Mouse (Mus musculus): Measurements from ENCODE around the gene Fam57a. TPM values are rescaled to one million over a fixed set of nuclear protein-coding genes. Genes with fewer than 3 reads are reported as not detected.
A peak's percentile ranks its signal among the peaks of the same experiment; 100 is the strongest.
"Not testable (repeated sequence)": the region's sequence is repeated elsewhere in the genome, so short reads cannot be mapped to it uniquely, and the experiment has no call there.

Gene Fam57a
- total RNA-seq, 4 experiments from 2014 or later: 16.1 to 18.7 (median 17.7) TPM

DNA sequence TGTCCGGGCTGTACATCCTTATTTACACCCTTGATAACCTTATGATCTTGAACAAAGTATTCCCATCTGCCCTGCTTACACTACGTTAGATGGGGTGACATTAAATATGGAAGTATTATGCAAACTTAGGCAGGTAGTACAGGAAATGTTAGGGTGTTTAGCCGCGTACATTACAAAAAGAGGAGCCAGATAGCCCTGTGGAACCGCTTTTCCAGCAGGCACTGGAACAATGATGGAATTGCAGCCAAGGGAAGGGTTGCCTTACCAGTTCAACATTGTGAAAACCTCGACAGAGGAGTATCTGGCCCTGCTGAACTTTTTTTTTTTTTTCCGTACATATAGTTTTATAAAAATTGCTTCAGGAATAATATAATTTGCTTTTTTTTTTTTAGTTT lies 672 bp downstream of the Fam57a start:
- DNase-seq (ENCODE audit: low spot score in 2 of 2): no peak

- DNase-seq (ENCODE audit: low spot score in 2 of 2): no peak
Observed at GRCm38 (mm10) chr11:76183745-76184144, 4.3 kb downstream of the Fam57a start.

DNA sequence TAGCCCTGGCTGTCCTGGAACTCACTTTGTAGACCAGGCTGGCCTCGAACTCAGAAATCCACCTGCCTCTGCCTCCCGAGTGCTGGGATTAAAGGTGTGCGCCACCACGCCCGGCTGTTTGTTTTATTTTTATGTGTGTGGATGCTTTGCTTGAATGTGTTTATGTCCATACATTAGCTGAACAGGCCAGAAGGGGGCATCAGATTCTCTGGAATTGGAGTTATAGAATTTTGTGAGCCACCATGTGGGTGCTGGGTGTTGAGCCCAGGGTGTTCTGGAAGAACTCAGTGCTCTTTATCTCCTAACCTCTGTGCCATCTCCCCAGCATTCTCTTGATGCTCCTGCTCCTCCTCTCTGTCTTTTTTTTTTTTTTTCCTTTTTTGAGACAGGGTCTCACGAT lies 7.4 kb downstream of the Fam57a start:
- no peak for DNase-seq (ENCODE audit: low spot score in 2 of 2)

DNA sequence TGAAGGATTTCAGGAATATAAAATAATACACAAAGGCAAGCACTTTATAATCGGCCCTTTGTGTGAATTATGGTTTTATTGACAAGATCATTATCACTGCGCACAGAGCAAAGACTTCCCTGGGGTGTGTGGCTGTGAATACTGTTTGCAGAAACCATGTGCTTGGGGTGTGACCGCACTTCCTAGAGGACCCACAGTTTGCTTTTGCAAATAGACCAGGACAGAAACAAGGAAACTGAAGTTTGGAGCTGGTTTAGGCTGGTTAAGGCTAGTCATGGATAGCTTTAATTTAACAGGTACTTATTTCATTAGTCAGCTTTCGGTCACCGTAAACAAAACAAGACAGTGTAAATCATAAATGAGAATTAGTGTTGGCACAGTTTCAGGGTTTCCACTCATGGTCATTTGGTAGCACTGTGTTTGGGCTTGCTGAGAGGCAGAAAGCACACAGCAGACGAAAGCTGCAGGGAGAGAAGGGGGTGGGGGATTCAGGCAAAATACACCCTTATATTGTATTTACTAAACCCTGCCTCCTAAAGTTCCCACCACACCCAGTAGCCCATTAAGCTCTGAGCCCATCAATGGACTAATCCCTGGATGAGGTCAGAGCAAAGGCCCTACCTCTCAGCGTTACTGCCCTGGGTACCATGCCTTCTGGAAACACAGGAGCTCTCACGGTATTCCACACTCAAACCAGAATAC lies 17.0 kb downstream of the Fam57a start:
- no peak for DNase-seq (ENCODE audit: low spot score in 2 of 2)

DNA sequence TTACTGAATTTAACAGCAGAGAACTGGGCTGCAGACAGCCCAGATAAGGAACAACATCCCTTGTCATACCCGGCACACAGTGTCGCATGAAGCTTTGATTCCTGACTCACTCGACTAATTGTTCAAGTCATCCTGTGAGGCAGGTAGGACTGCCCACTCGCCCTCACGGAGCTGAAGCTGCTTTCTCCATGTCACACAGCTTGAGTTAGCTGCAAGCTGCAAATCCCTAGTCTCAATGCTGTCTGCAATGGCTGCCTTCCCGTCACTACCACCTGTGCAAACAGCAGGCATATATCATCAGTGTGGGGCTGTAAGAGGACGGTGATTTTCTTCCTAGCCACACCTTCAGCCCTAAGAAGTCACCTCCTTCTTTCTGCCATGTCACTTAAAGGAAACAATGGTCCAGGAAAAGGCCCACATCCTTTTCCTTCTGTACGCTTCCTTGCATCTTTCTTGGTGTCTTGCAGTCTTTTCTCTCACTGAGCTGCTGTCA lies 17.6 kb downstream of the Fam57a start:
- DNase-seq (ENCODE audit: low spot score in 2 of 2): no peak

DNA sequence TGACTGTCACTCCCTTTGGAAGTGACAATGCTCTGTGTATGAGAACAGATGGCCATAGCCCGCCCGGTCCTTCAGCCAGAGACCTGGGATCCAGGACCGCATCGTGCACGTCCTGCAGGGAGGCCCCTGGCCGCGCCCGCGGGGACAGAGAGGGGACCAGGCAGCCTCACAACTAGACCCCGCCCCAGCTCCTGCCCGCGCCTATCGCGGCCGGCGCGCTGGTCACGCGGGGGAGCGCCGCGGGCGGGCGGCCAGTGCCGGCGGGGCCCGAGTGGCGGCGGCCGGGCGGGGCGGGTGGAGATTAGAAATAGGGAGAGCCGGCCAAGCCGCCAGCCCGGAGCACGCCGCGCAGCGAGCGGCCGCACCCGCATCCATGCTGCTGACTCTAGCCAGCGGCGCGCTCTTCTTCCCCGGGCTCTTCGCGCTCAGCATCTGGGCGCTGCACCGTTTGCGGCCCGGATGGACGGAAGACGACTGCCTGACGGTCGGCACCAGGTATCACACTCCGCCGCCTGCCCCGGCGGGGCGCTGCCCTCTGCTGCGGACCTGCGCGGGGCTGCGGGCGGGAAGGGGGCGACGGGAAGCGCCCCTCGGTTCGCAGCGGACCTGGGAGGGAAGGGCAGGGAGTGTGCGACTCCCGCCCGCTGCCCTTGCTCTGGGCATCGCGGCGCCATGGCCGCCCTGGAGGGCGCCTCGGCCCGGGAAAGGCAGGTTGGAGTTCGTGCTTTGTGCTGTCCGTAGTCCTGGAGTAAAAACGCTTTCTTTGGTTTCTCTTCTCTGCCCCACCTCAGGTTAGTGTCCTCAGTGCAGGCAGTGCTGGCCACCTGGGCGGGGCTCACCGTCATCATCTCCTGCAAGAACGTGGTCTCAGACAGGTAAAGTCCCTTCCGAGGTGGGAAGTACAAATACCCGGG lies 22.5 kb downstream of the Fam57a start:
- DNase-seq (ENCODE audit: low spot score in 2 of 2): peak; percentile 74 to 86

DNA sequence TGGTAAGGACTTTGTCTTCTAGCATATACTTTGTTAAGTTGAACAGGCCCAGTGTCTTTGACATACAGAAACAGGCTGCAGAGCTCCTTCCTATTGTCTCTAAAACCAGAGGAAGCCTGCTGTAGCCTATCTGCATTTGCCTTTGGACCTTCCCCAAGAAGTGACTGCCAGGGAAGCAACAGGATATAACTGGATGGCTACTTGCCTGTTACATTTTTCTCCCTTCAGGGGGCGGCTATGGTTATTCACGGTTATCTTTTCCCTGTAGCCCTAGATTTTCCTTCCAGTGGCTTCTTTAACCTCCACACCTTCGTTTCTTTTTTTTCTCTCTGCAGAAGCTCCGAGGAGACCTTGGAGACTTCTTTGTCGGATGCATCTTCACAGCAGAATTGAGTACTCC lies 27.3 kb downstream of the Fam57a start:
- DNase-seq (ENCODE audit: low spot score in 2 of 2): no peak

- no peak for DNase-seq (ENCODE audit: low spot score in 2 of 2)
Observed at GRCm38 (mm10) chr11:76210228-76210985, 30.9 kb downstream of the Fam57a start.

DNA sequence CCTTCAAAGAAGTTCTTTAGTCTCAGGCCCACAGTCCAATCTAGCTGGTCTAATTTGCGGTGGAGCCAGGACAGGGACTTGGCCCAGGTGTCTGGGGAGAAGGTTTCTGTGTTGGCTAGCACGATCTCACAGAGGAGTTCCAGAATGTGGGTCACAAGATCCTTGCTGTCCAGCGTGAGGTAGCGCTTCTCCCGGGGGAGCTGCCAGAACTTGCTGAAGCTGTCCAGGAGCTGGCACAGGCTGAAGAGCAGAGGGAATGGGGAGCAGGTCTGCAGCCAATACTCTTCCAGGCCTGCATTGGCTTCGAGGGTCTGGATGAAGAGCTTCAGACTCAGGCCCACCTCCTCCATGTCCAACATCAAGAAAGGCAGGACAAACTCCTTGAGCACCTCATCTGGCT lies 32.1 kb downstream of the Fam57a start:
- not testable (repeated sequence) for DNase-seq (ENCODE audit: low spot score in 2 of 2)

- no peak for DNase-seq (ENCODE audit: low spot score in 2 of 2)
Observed at GRCm38 (mm10) chr11:76213841-76214240, 34.4 kb downstream of the Fam57a start.

GRCm38 (mm10) chr11:76215011-76215410 lies 35.5 kb downstream of the Fam57a start:
- DNase-seq (ENCODE audit: low spot score in 2 of 2): no peak

DNA sequence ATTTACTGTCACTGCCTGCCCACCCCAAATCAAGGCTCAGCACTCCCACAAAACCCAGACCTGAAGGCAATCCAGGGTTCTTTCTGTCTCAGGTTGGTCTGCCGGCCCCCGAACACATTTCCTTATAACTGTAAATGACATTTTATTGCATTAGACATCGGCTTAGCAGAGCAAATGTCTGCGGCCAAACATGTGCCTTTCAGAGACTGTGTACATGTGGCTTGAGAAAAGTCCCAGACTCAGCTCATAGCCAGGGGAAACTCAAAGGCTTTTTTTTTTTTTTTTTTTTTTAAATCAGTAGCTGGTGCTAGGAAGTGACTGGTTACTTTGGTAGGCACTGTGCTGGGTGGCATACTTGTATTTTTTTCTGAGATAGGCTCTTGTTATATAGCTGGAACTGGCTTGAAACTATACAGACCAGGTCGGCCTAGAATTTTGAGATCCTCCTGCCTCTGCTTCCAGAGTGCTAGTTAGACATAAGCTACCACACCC lies 36.6 kb downstream of the Fam57a start:
- DNase-seq (ENCODE audit: low spot score in 2 of 2): no peak

DNA sequence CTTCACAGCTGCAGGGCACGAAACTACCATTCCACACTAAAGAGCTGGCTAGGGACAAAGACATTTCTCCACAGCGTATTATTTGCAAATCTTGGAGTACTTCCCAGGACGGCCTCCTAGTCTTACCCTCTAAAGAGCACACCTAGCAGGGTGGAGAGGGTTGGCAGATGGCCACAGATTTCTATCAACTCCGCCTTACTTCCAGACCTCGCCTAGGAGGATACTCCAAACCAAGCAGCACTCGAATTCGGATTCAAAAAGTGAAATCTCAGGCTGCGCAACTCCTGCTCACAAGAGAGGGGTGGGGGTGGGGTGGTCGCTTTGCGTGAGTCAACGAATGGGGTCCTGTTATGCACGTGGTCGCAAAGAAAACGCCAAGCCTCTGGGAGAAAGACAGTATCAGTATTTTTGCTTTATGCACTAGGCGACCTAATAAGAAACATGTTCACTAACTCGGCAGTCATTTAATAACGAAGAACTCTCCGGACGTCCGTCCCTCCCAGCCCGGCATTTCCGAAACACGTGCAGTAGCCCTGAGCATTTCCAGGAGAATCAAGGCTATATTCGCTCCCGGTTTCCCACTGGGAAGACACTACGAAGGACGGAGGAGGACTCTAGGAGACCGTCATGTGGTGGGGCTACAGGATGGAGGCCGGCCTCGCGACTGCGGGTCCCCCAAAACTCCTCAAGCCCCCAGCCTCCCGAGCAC lies 37.4 kb downstream of the Fam57a start:
- no peak for DNase-seq (ENCODE audit: low spot score in 2 of 2)

GRCm38 (mm10) chr11:76217390-76217800 lies 37.9 kb downstream of the Fam57a start, which contains the start of the genes Dbil5 and Gemin4:
Gene Dbil5, plus strand, starts transcription at chr11:76217608.
Gene Gemin4, minus strand, starts transcription at chr11:76217664.
- peak; percentile 94 to 95 for DNase-seq (ENCODE audit: low spot score in 2 of 2)

GRCm38 (mm10) chr11:76224631-76225030 lies 45.2 kb downstream of the Fam57a start:
- no peak for DNase-seq (ENCODE audit: low spot score in 2 of 2)

DNA sequence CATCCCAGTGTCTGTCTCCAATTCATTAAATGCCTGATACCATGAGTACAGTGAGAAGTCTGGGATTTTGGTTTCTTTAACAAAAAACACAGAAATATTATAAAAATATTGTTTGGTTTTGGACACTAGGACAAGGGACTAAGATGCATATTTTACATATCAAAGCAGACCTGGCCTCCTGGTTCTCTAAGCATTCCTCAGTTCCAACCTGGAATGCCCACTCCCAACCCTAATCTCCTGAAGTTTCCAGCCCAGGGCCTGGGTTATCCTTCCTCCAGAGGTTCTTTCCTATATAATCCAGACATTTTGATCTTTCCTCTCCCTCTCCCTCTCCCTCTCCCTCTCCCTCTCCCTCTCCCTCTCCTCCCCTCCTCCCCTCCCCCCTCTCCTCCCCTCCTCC lies 45.6 kb downstream of the Fam57a start:
- DNase-seq (ENCODE audit: low spot score in 2 of 2): no peak

- no peak for DNase-seq (ENCODE audit: low spot score in 2 of 2)
Observed at GRCm38 (mm10) chr11:76236136-76236535, 56.7 kb downstream of the Fam57a start.

- no peak for DNase-seq (ENCODE audit: low spot score in 2 of 2)
Observed at GRCm38 (mm10) chr11:76239750-76240149, 60.3 kb downstream of the Fam57a start.

DNA sequence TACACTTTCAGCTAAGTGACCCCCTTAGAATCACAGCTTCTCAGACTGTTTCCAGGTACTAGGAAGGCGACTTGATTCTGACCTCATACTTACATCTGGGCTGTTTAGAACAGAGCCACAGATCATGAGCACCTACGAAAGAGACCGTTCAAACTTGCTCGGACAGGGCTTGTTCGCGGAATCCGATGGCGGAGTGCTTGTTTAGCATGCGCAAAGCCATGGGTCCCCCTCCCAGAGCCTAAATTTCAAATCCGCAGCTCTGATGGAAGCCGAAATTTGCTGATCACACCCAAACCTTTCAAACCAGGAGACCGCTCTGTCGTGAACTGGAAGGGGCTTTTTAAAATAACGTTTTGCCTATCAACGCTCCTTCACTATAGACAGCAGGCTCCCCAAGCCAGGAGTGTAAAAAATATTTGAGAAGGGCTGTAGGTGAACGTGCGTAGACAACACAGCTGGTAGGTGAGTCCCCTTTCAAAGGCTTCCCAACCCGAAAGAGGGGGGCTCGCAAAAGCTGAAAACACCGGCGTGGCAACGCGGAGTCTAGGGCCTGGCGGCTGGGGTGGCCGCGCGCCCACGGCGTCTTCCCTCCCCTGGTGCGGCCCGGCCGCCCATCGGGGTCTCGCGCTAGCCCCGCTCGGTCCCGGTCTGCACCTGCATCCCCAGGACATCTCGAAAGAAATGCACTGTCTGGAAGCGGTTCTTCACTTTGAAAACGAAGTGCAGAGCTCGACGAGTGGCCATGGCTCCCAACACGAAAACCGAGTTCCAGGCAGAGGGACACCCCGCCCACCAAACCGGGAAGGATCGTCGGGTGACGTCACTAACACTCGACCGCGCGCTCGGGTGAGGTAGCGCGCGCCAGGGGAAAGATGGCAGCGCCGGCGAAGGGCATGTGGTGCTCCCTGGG lies 63.7 kb downstream of the Fam57a start, which contains the start of the genes Mrm3 and Glod4:
Mrm3 (plus strand) TSS at position 815 of the 910 bp plus-strand sequence.
Glod4 (minus strand) TSS at position 825 of the 910 bp plus-strand sequence.
- peak; percentile 81 to 91 for DNase-seq (ENCODE audit: low spot score in 2 of 2)
